Mouse (Mus musculus) layer of hippocampus, adult 2 months (tissue): ENCODE results near the gene Pcsk4. TPM values are rescaled to one million over a fixed set of nuclear protein-coding genes. Genes with fewer than 3 reads are reported as not detected.
A peak's percentile ranks its signal among the peaks of the same experiment; 100 is the strongest.

Source experiments
- DNase-seq, 2 experiments: peaks; one replicate each; pipeline ENCODE4 v3.0.0; 2022; ENCODE audit warnings: low spot score in 2 of 2
- H3K27ac ChIP-seq: fragments of 200-600 bp; 2 replicates; pipeline ENCODE4 v1.8.1; 2022
- H3K4me3 ChIP-seq: fragments of 200-600 bp; 2 replicates; pipeline ENCODE4 v1.8.1; 2022; ENCODE audit warnings: mild to moderate bottlenecking
- CTCF ChIP-seq: fragments of 200-600 bp; conservative IDR thresholded peaks from 2 replicates; pipeline ENCODE4 v1.8.1; 2022; ENCODE audit warnings: antibody characterized with exemption, mild to moderate bottlenecking, moderate library complexity
- total RNA-seq, 2 experiments: library from RNA; stranded (reverse); gene quantifications; 2 replicates each; pipeline ENCODE4 v1.2.3; 2021

Gene Pcsk4
- total RNA-seq, 2 experiments from 2014 or later = 2.8 to 3.2 TPM

DNA sequence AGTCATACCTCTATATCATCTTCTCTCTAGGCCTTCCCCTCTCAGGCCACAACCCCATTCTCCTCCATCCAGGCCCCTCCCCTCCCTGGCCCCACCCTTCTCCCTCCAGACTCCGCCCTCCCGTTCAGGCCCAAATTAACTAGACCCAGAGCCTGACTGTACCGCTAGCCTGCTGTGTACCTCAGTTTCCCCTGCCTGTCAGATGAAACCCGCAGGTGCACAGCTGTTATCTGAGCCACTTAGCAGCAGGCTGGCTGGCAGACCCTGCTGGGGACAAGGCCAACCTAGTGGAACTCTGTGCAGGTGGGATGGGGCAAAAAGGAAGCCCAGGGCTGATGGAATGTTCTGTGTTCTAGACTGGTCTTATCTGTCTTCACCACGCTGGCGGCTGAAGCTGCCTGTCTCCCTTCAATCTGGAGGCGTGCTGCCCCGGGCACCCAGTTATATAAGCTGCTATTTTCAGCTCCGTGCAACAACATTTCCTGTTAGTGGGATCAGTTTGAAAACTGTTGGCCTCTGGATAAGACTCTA is 14.9 kb upstream of the Pcsk4 start:
- H3K4me3 ChIP-seq = peak overlapping the region; percentile 44
- peak in 1 of 2 experiments; percentile 42 for DNase-seq
- TF ChIP-seq CTCF = no peak
- peak overlapping the region; percentile 82 for H3K27ac ChIP-seq

GRCm38 (mm10) chr10:80343425-80343895 is 14.2 kb upstream of the Pcsk4 start:
- Histone ChIP-seq H3K27ac (peak overlapping the region; percentile 82), H3K4me3 (peak overlapping the region; percentile 44)
- no peak for TF ChIP-seq CTCF
- no peak for DNase-seq

- no peak for TF ChIP-seq CTCF
- peak overlapping the region; percentile 44 for H3K4me3 ChIP-seq
- H3K27ac ChIP-seq = peak overlapping the region; percentile 82
- peak in 1 of 2 experiments; percentile 48 for DNase-seq
These were observed 13.6 kb upstream of the Pcsk4 start for GRCm38 (mm10) chr10:80342749-80343424.

DNA sequence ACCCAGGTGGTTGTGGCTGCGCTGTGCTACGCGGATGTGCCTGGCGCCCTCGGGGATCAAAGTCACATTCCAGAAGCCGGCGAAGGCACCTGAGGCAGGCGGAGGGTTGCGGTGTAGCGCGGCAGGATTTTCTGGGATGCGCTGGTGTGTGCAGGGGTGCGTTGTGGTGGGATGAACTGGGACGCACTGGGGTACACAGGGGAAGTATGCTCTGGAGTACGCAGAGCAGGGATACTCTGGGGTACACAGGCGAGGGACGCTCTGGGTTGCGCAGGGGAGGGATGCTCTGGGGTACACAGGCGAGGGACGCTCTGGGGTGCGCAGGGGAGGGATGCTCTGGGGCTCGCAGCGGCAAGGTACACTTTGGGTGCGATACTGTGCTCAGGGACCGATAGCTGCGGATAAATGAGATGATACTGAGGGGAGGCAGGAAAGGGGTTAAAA is 13.0 kb upstream of the Pcsk4 start:
- TF ChIP-seq CTCF = no peak
- H3K27ac ChIP-seq = no peak overlapping the region
- DNase-seq = no peak
- H3K4me3 ChIP-seq = peak overlapping the region; percentile 44; the same call in 1 of the 2 replicates

DNA sequence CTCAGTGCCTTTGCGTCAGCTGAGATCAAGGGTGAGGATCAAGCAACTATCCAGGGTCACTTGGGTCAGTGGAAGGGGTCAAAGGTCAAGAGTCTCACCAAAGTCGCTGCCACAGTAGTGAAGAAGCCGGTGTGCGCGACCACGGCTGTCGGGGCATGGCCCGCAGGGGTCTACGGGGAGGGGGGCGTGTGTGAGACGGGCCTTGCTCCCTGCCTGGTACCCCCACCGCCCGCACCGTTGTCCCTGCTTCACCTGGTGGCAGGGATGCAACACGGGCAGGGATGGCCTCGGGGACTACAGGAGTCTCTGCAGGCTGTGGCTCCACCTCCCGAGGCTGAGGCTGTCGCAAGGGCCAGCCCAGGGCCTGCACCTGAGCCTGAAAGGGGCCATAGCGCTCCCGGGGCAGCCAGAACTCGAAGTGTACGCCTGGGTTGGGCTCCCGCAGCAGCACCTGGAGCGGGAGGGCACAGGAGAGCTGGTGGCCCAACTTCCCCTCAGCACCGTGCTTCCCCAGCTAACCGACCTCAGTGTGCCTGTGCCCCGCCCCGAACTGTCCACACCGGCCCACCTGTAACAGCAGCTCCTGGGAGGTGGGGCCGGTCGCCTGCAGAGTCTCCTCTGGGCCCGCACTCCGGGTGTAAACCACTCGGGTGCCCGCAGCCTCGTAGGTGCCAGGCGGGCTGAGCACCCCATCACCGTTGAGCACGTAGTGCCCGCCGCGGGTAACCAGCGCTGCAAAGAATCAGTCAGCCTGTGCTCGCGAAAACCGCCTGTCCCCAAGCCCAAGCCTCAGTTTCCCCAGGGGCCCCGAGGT is 12.4 kb upstream of the Pcsk4 start:
- Histone ChIP-seq H3K27ac (no peak overlapping the region), H3K4me3 (peak overlapping the region; percentile 44; the same call in 1 of the 2 replicates)
- TF ChIP-seq CTCF = no peak
- DNase-seq = no peak

DNA sequence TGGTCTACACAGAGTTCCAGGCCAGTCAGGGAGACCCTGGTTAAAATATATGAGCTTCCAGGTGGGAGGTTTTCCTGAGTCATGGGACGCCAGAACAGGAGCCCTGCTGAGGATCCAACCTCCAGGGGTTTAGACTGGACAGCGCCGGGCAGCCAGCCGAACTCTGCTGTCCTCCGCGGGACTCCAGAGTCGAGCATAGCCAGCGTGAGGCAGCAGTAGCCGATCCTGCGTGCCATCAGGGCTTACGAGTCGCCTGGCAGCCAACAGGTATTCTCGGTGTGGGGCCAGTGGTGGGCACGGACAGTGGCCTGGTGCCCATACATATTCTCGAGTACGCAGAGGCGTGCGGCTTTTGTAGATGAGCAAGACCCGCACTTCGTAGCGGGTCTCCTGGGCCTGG is 11.7 kb upstream of the Pcsk4 start:
- Histone ChIP-seq H3K4me3 (no peak overlapping the region), H3K27ac (no peak overlapping the region)
- TF ChIP-seq CTCF = no peak
- DNase-seq = no peak

GRCm38 (mm10) chr10:80339941-80340750 is 10.8 kb upstream of the Pcsk4 start:
- DNase-seq = peak; percentile 76 to 90
- Histone ChIP-seq H3K4me3 (no peak overlapping the region), H3K27ac (no peak overlapping the region)
- TF ChIP-seq CTCF = peak; percentile 94

GRCm38 (mm10) chr10:80336263-80336662 is 7.0 kb upstream of the Pcsk4 start:
- TF ChIP-seq CTCF = no peak
- Histone ChIP-seq H3K27ac (no peak overlapping the region), H3K4me3 (no peak overlapping the region)
- DNase-seq = no peak

DNA sequence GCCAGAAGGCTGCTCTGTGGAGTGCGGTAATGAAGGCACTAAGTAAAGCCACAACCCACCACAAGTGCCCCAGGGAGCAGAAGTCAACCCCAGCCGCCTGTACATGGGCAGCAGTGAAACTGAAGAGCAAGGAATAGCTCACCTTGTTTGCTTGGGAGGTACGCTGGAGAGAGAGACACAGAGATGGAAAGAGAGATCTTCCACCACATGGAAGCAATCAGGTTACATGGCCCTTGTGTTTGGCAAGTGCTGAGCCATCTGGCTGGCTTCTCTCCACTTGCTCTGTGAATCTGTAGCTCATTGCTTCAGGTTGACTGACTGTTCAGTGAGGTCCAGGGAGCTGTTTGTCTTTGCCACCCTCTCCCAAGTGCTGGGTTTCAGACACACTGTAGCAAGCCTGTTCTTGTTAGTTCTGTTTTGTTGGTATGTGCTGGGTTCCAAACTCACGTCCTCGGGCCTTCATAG is 3.3 kb upstream of the Pcsk4 start:
- H3K27ac ChIP-seq = no peak overlapping the region
- no peak for TF ChIP-seq CTCF

GRCm38 (mm10) chr10:80331636-80332524 is 2.6 kb upstream of the Pcsk4 start:
- no peak overlapping the region for H3K27ac ChIP-seq
- no peak overlapping the region for H3K4me3 ChIP-seq
- TF ChIP-seq CTCF = no peak
- DNase-seq = no peak

More for the DNA sequence above, 3.3 kb upstream of the Pcsk4 start:
- DNase-seq = no peak
- no peak overlapping the region for H3K4me3 ChIP-seq

- DNase-seq = no peak
- TF ChIP-seq CTCF = no peak
These were observed 1.6 kb upstream of the Pcsk4 start for GRCm38 (mm10) chr10:80330888-80331287.

More at GRCm38 (mm10) chr10:80330888-80331287, 1.6 kb upstream of the Pcsk4 start:
- Histone ChIP-seq H3K4me3 (no peak overlapping the region), H3K27ac (no peak overlapping the region)
